Mouse (Mus musculus): ENCODE data around the gene Nfkbiz.
"Not testable (repeated sequence)": the region's sequence is repeated elsewhere in the genome, so short reads cannot be mapped to it uniquely, and the experiment has no call there.

The Nfkbiz gene

DNA sequence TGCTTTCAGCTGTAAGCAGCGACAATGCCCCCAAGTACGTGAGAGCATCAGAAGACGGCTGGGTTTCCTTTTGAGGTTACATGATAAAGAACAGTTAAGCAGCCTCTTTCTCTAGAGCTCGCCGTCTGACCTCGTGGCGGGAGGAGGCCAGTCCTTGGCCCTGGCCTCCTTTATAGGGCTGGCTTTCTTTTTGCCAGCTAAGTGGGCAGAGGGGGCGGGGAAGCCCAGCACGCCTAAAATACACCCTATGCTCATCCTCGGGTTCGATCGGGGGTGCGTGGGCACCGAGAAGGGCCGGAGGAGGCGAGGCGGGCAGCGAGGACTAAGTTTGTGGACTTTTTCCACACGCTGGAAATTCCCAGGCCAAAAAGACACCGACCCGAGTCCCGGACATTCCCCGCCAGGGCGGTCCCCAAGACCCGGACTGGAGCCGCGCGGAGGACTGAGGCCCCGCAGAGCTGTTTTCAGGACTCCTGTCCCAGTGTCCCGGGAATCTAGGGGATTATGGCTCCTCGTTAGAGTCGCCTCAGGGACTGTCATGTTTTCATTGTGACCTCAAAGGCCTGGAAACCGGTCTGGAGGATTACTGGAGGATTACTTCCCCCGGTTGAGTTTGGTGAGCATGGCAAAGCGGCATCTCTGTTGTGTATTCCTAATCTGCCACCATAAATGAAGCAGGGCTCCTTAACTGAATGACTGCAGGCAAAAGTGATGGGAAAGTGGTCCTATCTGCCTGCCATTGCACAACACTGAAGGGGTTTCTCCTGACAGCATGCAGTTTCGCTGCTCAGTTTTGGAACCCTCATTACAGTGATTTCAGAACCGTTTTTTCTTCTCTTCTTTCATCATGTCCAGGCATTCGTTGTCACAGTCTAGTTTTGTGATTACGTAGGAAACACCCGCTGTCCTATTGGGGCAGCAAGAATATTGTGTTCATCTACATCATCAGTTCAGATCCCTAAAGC, at the start of gene Nfkbiz:
TSS of gene Nfkbiz (minus strand) at position 390 of the 965 bp plus-strand sequence.
- DNase-seq = peak; percentile 89

GRCm38 (mm10) chr16:55887814-55888583, 49.3 kb upstream of the Nfkbiz start:
- no peak for DNase-seq

DNA sequence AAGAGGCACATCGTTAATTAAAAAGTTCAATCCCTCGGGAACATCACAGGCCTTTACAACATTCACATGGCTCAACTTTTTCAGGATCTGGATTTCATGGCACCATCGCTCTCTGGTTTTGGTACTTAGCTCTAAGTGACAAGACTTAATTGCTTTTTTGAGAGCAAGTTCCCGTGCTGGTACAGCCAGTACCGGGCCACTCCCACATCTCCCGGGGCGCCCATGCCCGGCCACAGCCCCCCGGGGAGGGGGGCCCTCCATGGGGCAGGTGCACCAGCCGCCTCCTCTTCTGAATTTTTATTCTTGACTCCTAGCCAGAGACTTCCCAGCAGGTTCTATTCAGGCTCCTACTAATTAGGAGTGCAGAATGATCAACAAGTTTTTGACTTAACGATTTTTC, 45.5 kb upstream of the Nfkbiz start:
- DNase-seq = no peak

- DNase-seq = no peak
Measured at GRCm38 (mm10) chr16:55876025-55876424, 37.3 kb upstream of the Nfkbiz start.

DNA sequence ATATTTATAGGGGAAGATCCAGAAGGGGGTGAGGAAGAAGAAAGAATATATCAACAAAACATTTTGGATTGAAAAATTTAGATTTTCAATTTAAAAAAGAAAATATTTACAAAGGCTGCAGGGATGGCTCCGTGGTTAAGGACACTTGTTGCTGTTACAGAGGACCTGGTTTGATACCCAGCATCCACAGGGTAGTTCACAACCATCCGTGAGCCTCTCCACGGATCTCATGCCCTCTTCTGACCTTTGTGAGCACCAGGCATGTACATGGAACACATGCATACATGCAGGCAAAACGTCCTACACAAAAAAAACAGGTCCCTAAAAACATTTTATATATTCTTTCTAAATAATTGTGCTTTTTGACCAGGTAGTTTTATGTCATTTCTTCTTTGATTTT, 25.1 kb upstream of the Nfkbiz start:
- no peak for DNase-seq

GRCm38 (mm10) chr16:55863149-55863815, 24.6 kb upstream of the Nfkbiz start:
- peak; percentile 84 for DNase-seq

DNA sequence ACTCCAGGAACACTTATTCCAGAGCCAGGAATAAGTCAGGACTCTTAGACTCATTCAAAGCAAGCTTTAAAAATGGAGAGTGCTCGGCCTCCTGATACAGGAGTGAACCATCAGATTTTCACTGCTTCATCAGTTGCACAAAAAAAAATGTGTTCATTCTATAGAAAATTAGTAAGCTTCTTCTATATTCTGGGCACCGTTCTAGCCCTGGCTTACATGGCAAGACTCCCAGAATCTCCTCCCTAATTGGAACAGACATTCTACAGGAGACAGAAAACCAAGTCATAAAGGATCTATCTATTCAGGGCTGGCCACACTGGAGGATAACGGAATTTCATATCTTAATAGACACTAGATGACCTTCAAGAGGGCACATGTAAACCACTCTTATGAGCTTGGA, 22.4 kb upstream of the Nfkbiz start:
- DNase-seq = no peak

GRCm38 (mm10) chr16:55859421-55859820, 20.7 kb upstream of the Nfkbiz start:
- DNase-seq = not testable (repeated sequence)

GRCm38 (mm10) chr16:55858465-55858864, 19.8 kb upstream of the Nfkbiz start:
- peak; percentile 81 for DNase-seq

- DNase-seq = peak; percentile 81
Measured at GRCm38 (mm10) chr16:55852943-55853727, 14.4 kb upstream of the Nfkbiz start.

DNA sequence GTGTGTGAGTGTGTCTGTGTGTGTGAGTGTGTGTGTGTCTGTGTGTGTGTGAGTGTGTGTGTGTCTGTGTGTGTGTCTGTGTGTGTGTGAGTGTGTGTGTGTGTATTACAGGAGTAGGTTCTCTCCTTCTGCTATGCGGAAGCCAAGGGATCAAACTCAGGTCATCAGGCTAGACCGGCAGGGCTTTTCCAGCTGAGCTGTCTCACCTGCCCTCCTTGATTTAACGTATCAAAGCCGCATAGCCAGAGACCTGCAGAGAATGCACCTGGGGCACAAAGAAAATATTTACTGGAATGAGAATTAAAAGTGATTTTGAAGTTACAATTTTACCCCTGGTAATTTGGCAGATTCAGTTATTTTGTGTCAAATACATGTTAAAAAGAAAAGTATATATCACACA, 13.8 kb upstream of the Nfkbiz start:
- no peak for DNase-seq

- no peak for DNase-seq
Measured at GRCm38 (mm10) chr16:55850485-55850884, 11.8 kb upstream of the Nfkbiz start.

GRCm38 (mm10) chr16:55847679-55848078, 9.0 kb upstream of the Nfkbiz start:
- DNase-seq = no peak

DNA sequence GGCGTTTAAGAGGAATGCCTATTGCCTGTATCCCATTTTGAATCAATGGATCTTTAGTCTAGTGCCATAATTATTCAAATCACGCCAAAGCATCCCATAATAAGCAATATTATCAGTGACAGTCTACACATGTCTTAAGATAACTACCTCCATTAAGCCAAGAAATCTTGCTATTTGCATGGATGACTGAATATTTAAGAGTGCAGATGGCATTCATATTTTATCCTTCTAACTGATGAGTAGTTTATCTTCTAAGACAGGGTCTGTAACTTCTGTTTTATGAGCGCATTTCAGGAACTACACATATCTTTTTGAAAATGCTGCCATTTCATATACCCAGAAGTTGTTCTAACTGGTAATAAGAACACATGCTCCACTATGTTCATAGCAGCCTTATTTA, 6.1 kb upstream of the Nfkbiz start:
- DNase-seq = no peak

GRCm38 (mm10) chr16:55843919-55844318, 5.2 kb upstream of the Nfkbiz start:
- no peak for DNase-seq

GRCm38 (mm10) chr16:55843134-55843533, 4.4 kb upstream of the Nfkbiz start:
- no peak for DNase-seq

DNA sequence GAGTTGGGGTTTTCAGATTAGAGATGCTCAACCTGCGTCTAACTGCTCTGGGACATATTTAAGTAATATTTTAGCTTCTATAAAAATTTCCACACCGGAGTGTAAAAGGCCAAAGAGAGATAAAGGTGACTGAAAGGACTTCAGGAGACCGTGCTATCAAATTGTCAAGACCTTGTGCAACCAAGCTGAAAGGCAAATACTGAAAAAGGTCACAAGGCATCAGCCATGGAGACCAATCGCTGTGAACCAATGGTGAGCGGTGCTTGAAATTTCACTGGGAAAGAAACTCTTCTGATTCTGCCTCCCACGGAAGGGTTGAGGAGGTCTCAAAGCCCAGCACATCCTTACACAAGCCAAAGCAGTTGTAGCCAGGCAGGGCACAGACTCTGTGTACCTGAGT, 2.8 kb upstream of the Nfkbiz start:
- no peak for DNase-seq

DNA sequence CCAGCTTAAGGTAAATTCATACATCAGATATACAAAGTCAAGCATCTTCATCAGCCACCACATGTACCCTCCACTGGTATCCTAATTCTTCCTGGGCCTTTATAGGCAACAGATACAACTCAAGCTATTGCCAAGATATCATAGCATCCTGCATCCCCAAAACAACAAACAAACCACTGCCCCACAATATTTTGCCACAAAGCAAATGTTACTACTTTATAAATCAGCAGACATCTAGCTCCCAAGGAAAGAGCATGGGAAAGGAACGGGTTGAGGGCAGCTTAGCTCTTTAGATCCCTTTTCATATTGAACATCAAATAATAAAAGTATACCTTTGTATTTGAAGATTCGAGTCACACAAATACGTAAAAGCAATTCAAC, 580 bp downstream of the Nfkbiz start:
- DNase-seq = no peak

- DNase-seq = not testable (repeated sequence)
Measured at GRCm38 (mm10) chr16:55837653-55838052, 1.0 kb downstream of the Nfkbiz start.

DNA sequence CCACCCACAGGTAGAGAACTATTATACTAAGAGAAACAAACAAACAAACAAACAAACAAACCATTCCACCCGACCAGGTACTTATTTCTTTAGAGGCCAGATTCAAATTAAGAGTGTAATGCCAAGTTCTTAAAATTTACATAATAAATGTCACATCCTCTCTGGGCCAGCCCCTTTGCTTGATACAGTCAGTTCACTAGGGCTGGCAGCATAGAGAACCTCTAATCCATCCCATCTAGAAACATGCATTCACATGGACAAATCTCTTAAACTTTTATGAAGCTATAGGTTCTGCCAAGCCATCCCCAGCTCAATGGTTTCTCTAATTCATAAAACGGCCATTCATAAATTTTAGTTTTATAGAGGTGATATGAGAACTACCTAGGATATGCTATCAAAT, 1.5 kb downstream of the Nfkbiz start:
- DNase-seq = no peak

DNA sequence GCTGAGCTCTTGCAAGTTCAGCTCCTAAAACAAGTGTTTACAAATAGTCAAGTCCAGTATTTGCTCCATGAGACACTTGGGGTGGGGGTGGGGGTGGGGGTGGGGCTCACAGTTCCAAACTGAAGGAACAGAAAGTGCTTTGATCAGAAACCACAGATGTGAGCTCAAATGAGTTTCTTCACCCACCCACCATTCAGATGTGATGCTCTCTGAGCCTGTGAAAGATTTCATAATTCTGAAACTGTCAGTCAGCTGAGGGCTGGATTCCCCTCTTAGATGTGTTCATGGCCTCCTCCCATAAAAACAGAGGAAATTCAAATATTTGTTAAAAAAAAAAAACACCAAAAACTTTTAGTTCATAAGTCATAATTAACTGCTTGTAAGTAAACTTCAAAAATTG, 2.9 kb downstream of the Nfkbiz start:
- DNase-seq = no peak

GRCm38 (mm10) chr16:55832617-55833016, 6.1 kb downstream of the Nfkbiz start:
- no peak for DNase-seq

- no peak for DNase-seq
Measured at GRCm38 (mm10) chr16:55832040-55832439, 6.7 kb downstream of the Nfkbiz start.
